Mouse (Mus musculus): Measurements from ENCODE around the gene Scg5.

GRCm38 (mm10) chr2:113828086-113828942 is 607 bp downstream of the Scg5 start:
- no peak for TF ChIP-seq EP300 (IDR thresholded peaks at IDR 0.05; ENCODE audit: low read depth)
- no peak for TF ChIP-seq CTCF (IDR thresholded peaks at IDR 0.05; ENCODE audit: low read depth)

All from liver, embryonic 14.5 days (tissue).